Mouse (Mus musculus) forebrain, postnatal 0 days (tissue): ENCODE results near the gene Ffar3. TPM values are rescaled to one million over a fixed set of nuclear protein-coding genes. Genes with fewer than 3 reads are reported as not detected.
"Not testable (repeated sequence)": the region's sequence is repeated elsewhere in the genome, so short reads cannot be mapped to it uniquely, and the experiment has no call there.

ENCODE experiments used
- ATAC-seq: fragments of 200-750 bp; cut with Nextera tagmentation; 2 replicates; pipeline ENCODE4 v1.8.0; 2017; ENCODE audit warnings: mild to moderate bottlenecking, moderate library complexity
- DNase-seq: peaks from one replicate; pipeline ENCODE4 v3.0.0-alpha.2; 2015
- H3K27ac ChIP-seq: fragments of 300-500 bp; sonication (generic); 2 replicates; pipeline ENCODE4 v1.5.1; 2014; ENCODE audit warnings: low read depth, mild to moderate bottlenecking, antibody characterized with exemption, low read length, moderate library complexity, mixed read lengths
- H3K27me3 ChIP-seq: fragments of 300-500 bp; sonication (generic); 2 replicates; pipeline ENCODE4 v1.6.1; 2014; ENCODE audit warnings: mild to moderate bottlenecking, low read length, mixed read lengths; ENCODE audit not compliant: insufficient read depth
- H3K36me3 ChIP-seq: fragments of 300-500 bp; sonication (generic); 2 replicates; pipeline ENCODE4 v1.6.1; 2014; ENCODE audit warnings: mild to moderate bottlenecking, moderate library complexity; ENCODE audit not compliant: insufficient read depth
- H3K4me1 ChIP-seq: fragments of 300-500 bp; sonication (generic); 2 replicates; pipeline ENCODE4 v1.6.1; 2014; ENCODE audit warnings: antibody characterized with exemption; ENCODE audit not compliant: insufficient read depth
- H3K4me2 ChIP-seq: fragments of 300-500 bp; sonication (generic); 2 replicates; pipeline ENCODE4 v1.6.1; 2014; ENCODE audit warnings: low read depth, mild to moderate bottlenecking, moderate library complexity
- H3K4me3 ChIP-seq: fragments of 300-500 bp; sonication (generic); 2 replicates; pipeline ENCODE4 v1.5.1; 2014; ENCODE audit warnings: low read depth, low read length, mixed read lengths
- H3K9ac ChIP-seq: fragments of 300-500 bp; sonication (generic); 2 replicates; pipeline ENCODE4 v1.6.1; 2014; ENCODE audit warnings: mild to moderate bottlenecking
- H3K9me3 ChIP-seq: fragments of 300-500 bp; sonication (generic); 2 replicates; pipeline ENCODE4 v1.6.1; 2016; ENCODE audit warnings: low read length
- CTCF ChIP-seq: sonication (generic); IDR thresholded peaks from 2 replicates; pipeline ENCODE4 v1.5.1; 2016; ENCODE audit warnings: antibody characterized with exemption, control low read depth, low read depth
- WGBS: fragments of 180-500 bp; shearing (Covaris S2); extraction: QIAGEN DNeasy Blood & Tissue Kit; methylation state at CpG from one replicate; pipeline ENCODE4 v1.1.7; 2014; 5-methylcytosine and 5-hydroxymethylcytosine counted together
- polyA plus RNA-seq: library from polyadenylated mRNA; unstranded; fragments of >200 nt; fragmentation: Nextera tagmentation; extraction: Ambion mirVana; gene quantifications from 2 replicates; pipeline ENCODE4 v1.2.1, GENCODE M21; 2015
- total RNA-seq: library from RNA; depleted of rRNA; stranded (reverse); fragments of >200 nt; gene quantifications from 2 replicates; pipeline ENCODE4 v1.2.3, GENCODE M21; 2014

Ffar3 gene
- total and polyA plus RNA-seq, 2 experiments from 2014 or later, result not detected

GRCm38 (mm10) chr7:30847386-30847785 lies 8.6 kb downstream of the Ffar3 start:
- H3K27me3 ChIP-seq, result no peaks in the 10 kb centered on the region
- no peaks in the 10 kb centered on the region for H3K4me1 ChIP-seq
- H3K9ac ChIP-seq, result no peak overlapping the region
- H3K4me2 ChIP-seq, result no peak overlapping the region
- no peak for DNase-seq
- no peak overlapping the region for H3K4me3 ChIP-seq
- ATAC-seq, result no peak
- no peak overlapping the region for H3K27ac ChIP-seq
- no peaks in the 10 kb centered on the region for H3K9me3 ChIP-seq
- TF ChIP-seq CTCF, result no peak
- WGBS, result 68% methylated on average over 5 of the region's 5 CpGs
- H3K36me3 ChIP-seq, result no peaks in the 10 kb centered on the region

GRCm38 (mm10) chr7:30846505-30847053 lies 9.4 kb downstream of the Ffar3 start:
- H3K9me3 ChIP-seq, result no peaks in the 10 kb centered on the region
- H3K36me3 ChIP-seq, result no peaks in the 10 kb centered on the region
- H3K27me3 ChIP-seq, result no peaks in the 10 kb centered on the region
- DNase-seq (no peak), ATAC-seq (no peak)
- H3K4me1 ChIP-seq, result no peaks in the 10 kb centered on the region
- H3K9ac ChIP-seq, result no peak overlapping the region
- no peak for TF ChIP-seq CTCF
- H3K27ac ChIP-seq, result no peak overlapping the region
- no peak overlapping the region for H3K4me3 ChIP-seq
- H3K4me2 ChIP-seq, result no peak overlapping the region
- 84% methylated on average over 2 of the region's 2 CpGs for WGBS

GRCm38 (mm10) chr7:30844676-30845297 lies 11.2 kb downstream of the Ffar3 start:
- DNase-seq (peak; percentile 6), ATAC-seq (peak; percentile 61; the same call in 1 of the 2 replicates)
- Histone ChIP-seq H3K4me1 (no peaks in the 10 kb centered on the region), H3K9me3 (no peaks in the 10 kb centered on the region), H3K4me3 (no peak overlapping the region), H3K27ac (peak overlapping the region; percentile 57; the same call in 1 of the 2 replicates), H3K27me3 (no peaks in the 10 kb centered on the region), H3K36me3 (no peaks in the 10 kb centered on the region), H3K9ac (no peak overlapping the region), H3K4me2 (no peak overlapping the region)
- WGBS, result 40% methylated on average over 7 of the region's 7 CpGs
- TF ChIP-seq CTCF, result no peak

GRCm38 (mm10) chr7:30842092-30842491 lies 13.9 kb downstream of the Ffar3 start:
- TF ChIP-seq CTCF, result no peak
- no peaks in the 10 kb centered on the region for H3K4me1 ChIP-seq
- no peak overlapping the region for H3K9ac ChIP-seq
- no peak overlapping the region for H3K27ac ChIP-seq
- no peaks in the 10 kb centered on the region for H3K27me3 ChIP-seq
- ATAC-seq (no peak), DNase-seq (no peak)
- no peak overlapping the region for H3K4me3 ChIP-seq
- no peaks in the 10 kb centered on the region for H3K36me3 ChIP-seq
- no peaks in the 10 kb centered on the region for H3K9me3 ChIP-seq
- WGBS, result 91% methylated on average over 5 of the region's 5 CpGs
- no peak overlapping the region for H3K4me2 ChIP-seq

- no peak for ATAC-seq
- H3K9me3 ChIP-seq, result no peaks in the 10 kb centered on the region
- no peak for TF ChIP-seq CTCF
Measured at GRCm38 (mm10) chr7:30841379-30841778, 14.6 kb downstream of the Ffar3 start.

GRCm38 (mm10) chr7:30840306-30840705 lies 15.7 kb downstream of the Ffar3 start:
- no peak overlapping the region for H3K4me3 ChIP-seq
- H3K9ac ChIP-seq, result no peak overlapping the region
- H3K9me3 ChIP-seq, result no peaks in the 10 kb centered on the region
- no peaks in the 10 kb centered on the region for H3K4me1 ChIP-seq
- no peaks in the 10 kb centered on the region for H3K36me3 ChIP-seq
- ATAC-seq (no peak), DNase-seq (no peak)
- TF ChIP-seq CTCF, result no peak
- no peak overlapping the region for H3K27ac ChIP-seq
- no peak overlapping the region for H3K4me2 ChIP-seq
- WGBS, result 42% methylated on average over 3 of the region's 3 CpGs
- H3K27me3 ChIP-seq, result no peaks in the 10 kb centered on the region

More at GRCm38 (mm10) chr7:30841379-30841778, 14.6 kb downstream of the Ffar3 start:
- Histone ChIP-seq H3K4me1 (no peaks in the 10 kb centered on the region), H3K27ac (no peak overlapping the region), H3K4me2 (no peak overlapping the region), H3K9ac (no peak overlapping the region), H3K36me3 (no peaks in the 10 kb centered on the region), H3K27me3 (no peaks in the 10 kb centered on the region), H3K4me3 (no peak overlapping the region)
- no peak for DNase-seq
- WGBS, result 78% methylated on average over 4 of the region's 4 CpGs

- H3K36me3 ChIP-seq, result no peaks in the 10 kb centered on the region
- H3K4me2 ChIP-seq, result no peak overlapping the region
- H3K4me3 ChIP-seq, result no peak overlapping the region
- H3K27me3 ChIP-seq, result no peaks in the 10 kb centered on the region
- no peaks in the 10 kb centered on the region for H3K4me1 ChIP-seq
- H3K9me3 ChIP-seq, result no peaks in the 10 kb centered on the region
- no peak for TF ChIP-seq CTCF
- DNase-seq (no peak), ATAC-seq (no peak)
- H3K27ac ChIP-seq, result no peak overlapping the region
- no peak overlapping the region for H3K9ac ChIP-seq
Measured at GRCm38 (mm10) chr7:30837277-30837676, 18.7 kb downstream of the Ffar3 start.

- 64% methylated on average over 7 of the region's 11 CpGs for WGBS
- not testable (repeated sequence) for H3K27me3 ChIP-seq, H3K9me3 ChIP-seq, H3K36me3 ChIP-seq, H3K4me2 ChIP-seq, H3K27ac ChIP-seq, DNase-seq, ATAC-seq, H3K4me3 ChIP-seq, H3K9ac ChIP-seq, H3K4me1 ChIP-seq
Measured at GRCm38 (mm10) chr7:30832684-30833083, 23.3 kb downstream of the Ffar3 start.
